Mouse (Mus musculus) megakaryocyte, embryonic 14.5 days (primary cell): ENCODE results near the gene Fbxl13. TPM values are rescaled to one million over a fixed set of nuclear protein-coding genes. Genes with fewer than 3 reads are reported as not detected.

ENCODE experiments used
- H3K27me3 ChIP-seq: replicated peaks from 2 replicates; pipeline ENCODE3; 2012; ENCODE audit warnings: inconsistent platforms
- H3K36me3 ChIP-seq: replicated peaks from 2 replicates; pipeline ENCODE3; 2012; ENCODE audit warnings: low read length, inconsistent platforms, mixed read lengths
- H3K4me1 ChIP-seq: 2 replicates; pipeline ENCODE4 v1.6.1; 2012; ENCODE audit warnings: inconsistent platforms
- H3K4me3 ChIP-seq: replicated peaks from 2 replicates; pipeline ENCODE3; 2012; ENCODE audit warnings: moderate library complexity, mild to moderate bottlenecking, inconsistent platforms
- H3K9me3 ChIP-seq: 2 replicates; pipeline ENCODE4 v1.6.1; 2012; ENCODE audit warnings: inconsistent platforms
- FLI1 ChIP-seq: IDR thresholded peaks from 2 replicates; pipeline ENCODE4 v1.6.1; 2012; ENCODE audit warnings: low read length, inconsistent platforms, mixed read lengths
- GATA1 ChIP-seq: IDR thresholded peaks from 3 replicates; pipeline ENCODE4 v1.6.1; 2012; ENCODE audit warnings: mixed read lengths, low read length, inconsistent platforms, borderline replicate concordance
- polyA plus RNA-seq: library from polyadenylated mRNA; stranded (reverse); fragments of >175 nt; gene quantifications from 2 replicates; pipeline ENCODE4 v1.2.3, GENCODE M21; 2012; ENCODE audit warnings: low replicate concordance; ENCODE audit not compliant: insufficient read depth

The Fbxl13 gene
- polyA plus RNA-seq, 1 experiment = not detected

- Histone ChIP-seq H3K27me3 (no peaks in the 10 kb centered on the region), H3K36me3 (peaks cover 67% of the 10 kb centered on the region), H3K9me3 (no peaks in the 10 kb centered on the region), H3K4me3 (no peak overlapping the region), H3K4me1 (peaks cover 18% of the 10 kb centered on the region)
- no peak for TF ChIP-seq GATA1
Observed at GRCm38 (mm10) chr5:21658623-21659395, 13.4 kb upstream of the Fbxl13 start.

- no peak for TF ChIP-seq FLI1
- TF ChIP-seq GATA1 = no peak
- Histone ChIP-seq H3K9me3 (no peaks in the 10 kb centered on the region), H3K4me3 (no peak overlapping the region), H3K36me3 (peaks cover 68% of the 10 kb centered on the region), H3K27me3 (no peaks in the 10 kb centered on the region), H3K4me1 (peaks cover 18% of the 10 kb centered on the region)
Observed at GRCm38 (mm10) chr5:21658038-21658437, 12.6 kb upstream of the Fbxl13 start.

- H3K4me1 ChIP-seq = peaks cover 18% of the 10 kb centered on the region
- H3K36me3 ChIP-seq = peaks cover 70% of the 10 kb centered on the region
Observed at GRCm38 (mm10) chr5:21656912-21657311, 11.5 kb upstream of the Fbxl13 start.

GRCm38 (mm10) chr5:21651885-21652612, 6.6 kb upstream of the Fbxl13 start:
- TF ChIP-seq GATA1 (no peak), FLI1 (no peak)
- no peaks in the 10 kb centered on the region for H3K27me3 ChIP-seq
- H3K36me3 ChIP-seq = peaks cover 68% of the 10 kb centered on the region

More at GRCm38 (mm10) chr5:21656912-21657311, 11.5 kb upstream of the Fbxl13 start:
- Histone ChIP-seq H3K9me3 (no peaks in the 10 kb centered on the region), H3K27me3 (no peaks in the 10 kb centered on the region), H3K4me3 (no peak overlapping the region)
- no peak for TF ChIP-seq GATA1
- no peak for TF ChIP-seq FLI1

GRCm38 (mm10) chr5:21650736-21651135, 5.3 kb upstream of the Fbxl13 start:
- TF ChIP-seq FLI1 (no peak), GATA1 (no peak)
- Histone ChIP-seq H3K36me3 (peaks cover 63% of the 10 kb centered on the region), H3K4me1 (peaks cover 15% of the 10 kb centered on the region), H3K27me3 (no peaks in the 10 kb centered on the region), H3K9me3 (no peaks in the 10 kb centered on the region), H3K4me3 (no peak overlapping the region)

More at GRCm38 (mm10) chr5:21651885-21652612, 6.6 kb upstream of the Fbxl13 start:
- H3K9me3 ChIP-seq = no peaks in the 10 kb centered on the region
- H3K4me3 ChIP-seq = no peak overlapping the region
- H3K4me1 ChIP-seq = peaks cover 5% of the 10 kb centered on the region; the same call in 1 of the 2 replicates

- H3K36me3 ChIP-seq = peaks cover 31% of the 10 kb centered on the region
- TF ChIP-seq GATA1 (no peak), FLI1 (no peak)
- peaks cover 30% of the 10 kb centered on the region for H3K4me1 ChIP-seq
- H3K9me3 ChIP-seq = no peaks in the 10 kb centered on the region
- H3K27me3 ChIP-seq = peaks cover 10% of the 10 kb centered on the region
- H3K4me3 ChIP-seq = peak overlapping the region; percentile 97
Observed at GRCm38 (mm10) chr5:21646133-21646491, 678 bp upstream of the Fbxl13 start.

GRCm38 (mm10) chr5:21644891-21645438, 469 bp downstream of the Fbxl13 start:
- peaks cover 19% of the 10 kb centered on the region for H3K36me3 ChIP-seq
- H3K9me3 ChIP-seq = no peaks in the 10 kb centered on the region
- peaks cover 10% of the 10 kb centered on the region for H3K27me3 ChIP-seq
- TF ChIP-seq GATA1 = no peak
- TF ChIP-seq FLI1 = no peak
- H3K4me3 ChIP-seq = peak overlapping the region; percentile 97
- H3K4me1 ChIP-seq = peaks cover 38% of the 10 kb centered on the region

- peaks cover 40% of the 10 kb centered on the region for H3K4me1 ChIP-seq
- H3K4me3 ChIP-seq = no peak overlapping the region
- peaks cover 13% of the 10 kb centered on the region for H3K27me3 ChIP-seq
- no peaks in the 10 kb centered on the region for H3K9me3 ChIP-seq
- TF ChIP-seq GATA1 (no peak), FLI1 (no peak)
- H3K36me3 ChIP-seq = peaks cover 6% of the 10 kb centered on the region
Observed at GRCm38 (mm10) chr5:21643606-21644005, 1.8 kb downstream of the Fbxl13 start.

GRCm38 (mm10) chr5:21640961-21641360, 4.5 kb downstream of the Fbxl13 start:
- no peak for TF ChIP-seq GATA1
- no peak for TF ChIP-seq FLI1
- Histone ChIP-seq H3K9me3 (no peaks in the 10 kb centered on the region), H3K27me3 (peaks cover 20% of the 10 kb centered on the region), H3K4me3 (no peak overlapping the region), H3K36me3 (no peaks in the 10 kb centered on the region), H3K4me1 (peaks cover 25% of the 10 kb centered on the region)

- Histone ChIP-seq H3K4me1 (no peaks in the 10 kb centered on the region), H3K4me3 (no peak overlapping the region), H3K36me3 (no peaks in the 10 kb centered on the region), H3K9me3 (peaks cover 15% of the 10 kb centered on the region; the same call in 1 of the 2 replicates), H3K27me3 (no peaks in the 10 kb centered on the region)
- TF ChIP-seq FLI1 = no peak
- TF ChIP-seq GATA1 = no peak
Observed at GRCm38 (mm10) chr5:21625916-21626315, 19.5 kb downstream of the Fbxl13 start.
